Mouse (Mus musculus): ENCODE results near the gene Hdgfl3.
"Not testable (repeated sequence)": the region's sequence is repeated elsewhere in the genome, so short reads cannot be mapped to it uniquely, and the experiment has no call there.

The Hdgfl3 gene

DNA sequence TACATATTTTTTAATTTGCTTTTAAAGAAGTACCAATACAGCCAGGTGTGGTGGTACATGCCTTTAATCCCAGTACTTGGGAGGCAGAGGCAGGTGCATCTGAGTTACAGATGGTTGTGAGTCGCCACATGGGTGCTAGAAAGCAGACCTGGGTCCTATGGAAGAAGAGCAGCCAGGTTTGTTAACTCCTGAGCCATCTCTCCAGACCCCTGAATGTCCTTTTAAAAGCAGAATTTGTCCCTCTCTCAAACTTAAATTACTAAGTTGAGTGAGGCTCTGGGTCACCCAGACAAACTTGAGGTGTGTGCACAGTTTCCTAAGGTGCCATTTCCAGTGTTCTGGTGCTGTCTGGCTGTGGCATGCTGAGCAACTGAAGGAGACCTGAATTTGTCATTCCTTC lies 78.6 kb downstream of the Hdgfl3 start, which contains the start of gene Gm10160:
Gm10160 (minus strand) TSS at position 101 of the 400 bp plus-strand sequence.
- no peak for DNase-seq (ENCODE audit: low read depth, low spot score)

DNA sequence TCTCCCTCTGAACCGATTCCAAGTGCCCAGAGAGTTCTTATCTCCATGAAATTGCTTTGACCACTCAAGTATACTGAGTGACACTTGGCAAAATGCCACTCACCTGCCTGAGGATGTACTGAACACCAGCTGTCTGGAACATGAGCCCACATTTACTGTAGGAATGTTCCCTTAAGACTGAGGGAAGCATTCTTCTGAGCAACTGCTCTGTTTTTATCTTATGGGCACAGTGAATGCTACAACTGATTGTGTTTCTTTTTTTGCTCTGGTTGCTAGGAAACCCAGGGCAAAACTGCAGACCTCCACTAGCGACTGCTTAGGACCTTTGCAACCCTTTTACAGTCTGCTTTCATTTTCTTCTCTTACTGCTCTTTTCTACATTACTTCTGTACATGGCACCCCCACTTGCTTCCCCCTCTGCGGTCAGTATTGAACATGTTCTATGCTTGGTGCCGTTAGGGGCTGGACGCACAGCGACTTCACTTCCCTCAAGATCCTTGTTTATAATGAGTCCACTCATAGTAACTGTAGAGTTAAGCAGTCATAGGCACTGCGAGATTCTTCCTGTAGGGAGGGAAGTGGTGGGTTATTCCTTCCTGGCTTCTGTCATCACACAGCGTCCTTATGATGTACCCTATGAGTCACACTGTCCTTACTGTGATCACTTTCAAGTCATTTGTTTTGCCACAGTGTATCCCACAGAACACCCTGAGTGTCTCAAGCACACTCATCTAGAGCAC lies 79.5 kb downstream of the Hdgfl3 start:
- DNase-seq (ENCODE audit: low read depth, low spot score) = no peak

DNA sequence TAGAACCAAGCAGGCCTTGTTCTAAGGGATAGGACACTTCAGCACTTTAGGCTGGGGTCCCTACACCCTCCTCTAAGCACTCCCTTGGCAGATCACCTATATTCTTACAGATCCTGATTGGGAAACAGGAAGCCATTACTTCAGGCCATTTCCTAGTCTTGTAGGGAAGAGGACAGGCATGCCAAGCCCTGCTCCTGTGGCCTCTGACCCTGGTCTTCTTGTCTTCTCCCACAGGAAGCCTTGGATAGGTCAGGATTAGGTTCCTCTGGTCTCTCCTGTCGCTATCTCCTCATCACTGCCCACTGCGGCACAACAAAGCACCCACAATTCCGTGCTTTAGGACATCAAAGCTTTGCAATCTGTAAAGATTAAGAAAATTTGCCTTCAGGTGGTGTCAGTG lies 82.6 kb downstream of the Hdgfl3 start:
- no peak for DNase-seq (ENCODE audit: low read depth, low spot score)

DNA sequence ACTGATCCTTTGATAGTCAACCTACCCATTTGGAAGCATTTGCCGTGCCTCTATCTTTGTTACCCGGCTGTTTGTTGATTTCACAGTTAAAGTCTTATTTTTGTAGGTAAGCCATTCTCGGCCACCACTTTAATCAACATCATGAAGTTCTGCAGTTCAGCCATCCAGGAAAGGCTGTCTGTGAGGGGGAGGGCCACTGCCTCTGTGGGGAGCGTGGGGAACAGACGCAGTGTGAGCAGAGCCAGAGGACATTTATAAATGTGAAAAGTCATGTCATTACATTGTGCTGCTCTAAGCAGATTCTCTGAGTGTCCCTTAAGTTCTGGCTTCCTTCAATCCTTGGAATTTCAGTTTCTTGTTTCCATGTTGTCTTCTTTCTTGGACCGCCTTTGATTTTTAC lies 84.1 kb downstream of the Hdgfl3 start:
- no peak for DNase-seq (ENCODE audit: low read depth, low spot score)

DNA sequence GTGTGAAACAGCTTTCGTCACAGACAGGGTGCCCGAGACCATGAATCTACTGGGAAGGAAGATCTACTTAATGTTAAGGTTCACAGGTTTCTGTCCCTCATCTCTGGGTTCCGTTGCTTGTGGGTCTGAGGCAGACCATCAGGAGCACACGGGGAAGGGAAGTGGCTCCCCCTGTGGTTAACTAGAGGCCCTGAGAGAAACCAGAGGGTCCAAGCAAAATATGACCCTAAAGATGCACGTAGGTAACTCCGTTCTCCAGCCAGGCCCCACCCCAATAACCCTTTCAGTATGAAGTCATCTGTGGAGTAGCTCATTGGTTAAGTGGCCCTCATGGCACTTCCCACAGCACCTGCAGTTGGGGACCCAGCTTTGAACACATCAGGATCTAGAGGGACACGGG lies 84.6 kb downstream of the Hdgfl3 start:
- DNase-seq (ENCODE audit: low read depth, low spot score) = peak; percentile 15

DNA sequence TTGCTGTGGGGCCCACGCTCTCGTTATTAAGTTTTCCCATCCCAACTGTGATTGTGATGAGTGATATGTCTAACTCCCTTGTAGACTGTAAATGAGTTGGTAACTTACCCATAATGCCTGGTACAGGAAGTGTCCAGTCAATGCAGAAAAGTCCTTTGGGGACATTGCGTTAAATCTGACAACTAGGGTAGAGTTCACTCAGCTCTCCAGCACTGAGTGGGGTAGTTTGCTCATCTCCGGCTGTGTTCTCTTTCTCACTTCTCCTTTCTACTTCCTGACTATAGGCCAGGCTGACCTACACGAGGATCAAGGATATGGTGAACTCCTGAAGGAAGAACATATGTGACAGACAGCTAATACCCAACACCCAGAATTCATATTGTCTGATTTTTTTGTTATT lies 85.1 kb downstream of the Hdgfl3 start:
- no peak for DNase-seq (ENCODE audit: low read depth, low spot score)

DNA sequence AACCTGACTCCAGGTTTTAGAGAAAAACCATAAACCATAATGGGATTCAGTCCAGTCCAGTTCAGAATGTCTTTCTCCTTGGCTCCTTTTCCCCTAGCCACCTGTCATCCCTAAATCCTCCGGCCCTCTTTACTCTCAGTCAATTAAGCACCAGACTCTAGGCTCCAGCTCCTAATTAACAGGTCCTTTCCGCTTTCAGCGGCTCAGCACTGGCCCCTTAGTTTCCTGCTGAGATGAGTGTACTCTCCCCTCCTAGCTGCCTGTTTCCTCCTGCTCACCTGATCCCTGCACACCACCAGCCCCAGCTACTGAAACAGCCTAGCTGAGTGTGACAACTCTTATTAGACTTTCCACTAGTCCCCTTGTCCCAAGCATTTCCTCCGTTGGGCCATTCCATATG lies 86.5 kb downstream of the Hdgfl3 start:
- no peak for DNase-seq (ENCODE audit: low read depth, low spot score)

DNA sequence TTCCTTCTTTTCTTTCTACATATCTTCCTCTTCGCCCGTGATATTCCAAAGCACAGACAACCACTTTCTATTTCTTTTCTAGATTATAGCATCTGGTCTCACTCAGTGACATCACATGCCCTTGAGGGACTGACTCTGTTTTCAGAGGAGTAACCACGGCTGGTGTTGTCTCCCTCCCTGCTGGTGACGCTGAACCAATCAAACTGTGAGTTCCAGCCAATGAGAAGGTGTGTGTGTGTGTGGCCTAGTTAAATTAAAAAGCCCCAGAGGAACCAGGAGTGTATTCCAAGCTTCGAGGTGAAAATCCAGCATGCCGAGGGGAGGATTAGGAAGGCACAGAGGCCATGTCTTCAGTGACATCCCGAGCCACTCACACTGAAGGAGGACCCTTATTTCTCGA lies 87.3 kb downstream of the Hdgfl3 start:
- no peak for DNase-seq (ENCODE audit: low read depth, low spot score)

DNA sequence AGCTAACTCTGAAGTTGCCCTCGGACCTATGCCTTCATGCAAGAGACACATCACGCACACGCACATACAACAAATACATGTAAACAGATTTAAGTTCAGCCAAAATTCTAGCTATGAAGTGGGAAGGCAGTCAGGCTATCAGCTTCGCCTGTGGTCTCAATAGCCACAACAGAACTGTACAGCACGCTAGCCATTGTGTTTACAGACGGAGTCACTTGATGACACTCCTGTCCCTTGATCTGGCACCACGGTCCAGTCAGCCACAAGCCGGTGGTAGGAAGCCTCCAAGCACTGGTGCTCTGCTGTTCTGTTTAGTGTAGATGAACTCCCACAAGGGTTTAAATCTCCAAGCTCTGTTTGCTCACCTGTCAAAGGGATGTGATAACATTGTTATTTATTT lies 88.3 kb downstream of the Hdgfl3 start:
- no peak for DNase-seq (ENCODE audit: low read depth, low spot score)

DNA sequence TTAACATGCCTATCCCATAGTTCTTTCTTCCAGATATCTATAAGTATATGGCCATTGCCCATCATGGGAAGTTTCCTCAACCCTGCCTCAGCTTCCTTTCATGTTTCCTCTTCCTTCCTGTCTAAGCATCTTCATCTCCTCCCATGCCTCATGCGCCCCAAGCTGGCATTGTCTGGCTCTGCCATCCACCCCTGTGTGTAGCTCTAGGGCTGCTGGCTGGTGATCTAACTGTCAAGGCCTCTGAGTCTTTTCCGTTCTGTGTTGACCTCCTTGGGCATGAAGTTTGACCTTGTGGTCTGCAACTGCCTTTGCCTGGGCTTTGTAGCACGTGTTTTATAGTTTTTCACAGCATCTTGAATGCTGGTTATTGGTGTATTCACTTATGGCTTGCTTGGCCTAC lies 89.0 kb downstream of the Hdgfl3 start:
- no peak for DNase-seq (ENCODE audit: low read depth, low spot score)

DNA sequence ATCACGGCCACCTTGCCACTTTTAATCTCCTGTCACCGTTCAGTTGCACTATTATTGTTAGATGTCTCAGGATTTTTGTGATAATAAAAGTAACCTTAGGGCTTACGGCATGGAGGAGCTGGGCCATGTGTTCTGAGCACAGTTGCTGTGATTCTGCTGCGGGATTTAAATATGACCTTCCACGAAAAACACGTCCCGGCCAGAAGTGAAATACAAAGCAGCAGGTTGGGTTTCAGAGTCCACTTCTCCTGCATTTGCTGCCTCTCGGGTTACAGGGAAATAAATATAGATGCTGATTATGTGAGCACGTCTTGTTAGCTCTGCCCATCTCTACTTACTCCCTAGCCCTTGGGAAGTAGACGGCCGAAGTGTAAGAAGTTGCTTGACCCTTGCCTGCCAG lies 89.5 kb downstream of the Hdgfl3 start:
- no peak for DNase-seq (ENCODE audit: low read depth, low spot score)

DNA sequence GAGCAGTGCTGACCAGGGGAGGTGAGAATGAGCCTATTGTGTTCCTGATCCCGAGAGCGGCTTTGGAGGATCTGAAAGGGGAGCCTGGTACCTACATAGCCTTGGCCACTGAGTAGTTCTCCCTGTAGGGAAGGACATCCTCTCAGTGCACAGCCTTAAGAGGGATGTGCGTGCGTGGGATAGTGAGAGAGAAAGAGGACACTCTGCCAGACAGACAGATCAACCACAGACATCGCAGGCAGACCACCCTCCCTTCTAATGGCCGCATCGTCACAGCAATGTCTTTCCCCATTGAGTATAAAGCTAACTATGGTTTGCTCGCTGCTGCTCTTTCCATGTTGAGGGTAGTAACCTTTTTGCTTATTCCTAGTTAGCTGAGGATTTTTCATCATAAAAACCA lies 90.4 kb downstream of the Hdgfl3 start:
- no peak for DNase-seq (ENCODE audit: low read depth, low spot score)

DNA sequence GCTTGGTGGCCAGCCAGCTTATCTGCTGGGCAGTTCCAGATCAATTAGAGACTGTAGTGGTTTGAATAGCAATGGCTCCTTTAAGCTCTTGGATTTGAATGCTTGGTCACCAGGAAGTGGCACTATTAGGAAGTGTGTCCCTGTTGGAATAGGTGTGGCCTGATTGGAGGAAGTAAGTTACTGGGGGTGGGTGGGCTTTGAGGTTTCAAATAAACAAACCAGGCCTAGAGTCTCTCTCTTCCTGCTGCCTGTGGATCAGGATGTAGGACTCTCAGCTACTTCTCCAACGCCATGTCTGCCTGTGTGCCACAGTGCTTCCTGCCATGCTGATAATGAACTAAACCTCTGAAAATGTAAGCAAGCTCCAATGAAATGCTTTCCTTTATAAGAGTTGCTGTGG lies 91.3 kb downstream of the Hdgfl3 start:
- no peak for DNase-seq (ENCODE audit: low read depth, low spot score)

DNA sequence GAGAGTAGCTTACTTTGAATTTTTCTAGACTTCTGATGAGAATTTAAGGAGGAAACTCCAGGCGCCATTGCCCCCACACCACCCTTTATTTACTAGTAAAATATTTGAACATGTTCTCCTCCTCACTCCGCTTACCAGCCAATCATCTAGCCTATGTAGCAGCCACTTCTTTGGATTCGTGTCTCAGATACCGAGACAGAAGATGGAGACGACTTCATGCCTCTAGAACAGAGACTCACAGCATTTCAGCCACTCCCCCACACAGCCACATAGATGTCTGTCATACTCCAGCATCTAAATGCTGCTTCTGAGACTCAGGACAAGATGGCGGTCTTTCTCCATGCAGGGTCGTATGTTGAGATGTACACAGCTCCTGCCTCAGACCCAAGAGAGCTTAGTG lies 92.1 kb downstream of the Hdgfl3 start:
- DNase-seq (ENCODE audit: low read depth, low spot score) = no peak

DNA sequence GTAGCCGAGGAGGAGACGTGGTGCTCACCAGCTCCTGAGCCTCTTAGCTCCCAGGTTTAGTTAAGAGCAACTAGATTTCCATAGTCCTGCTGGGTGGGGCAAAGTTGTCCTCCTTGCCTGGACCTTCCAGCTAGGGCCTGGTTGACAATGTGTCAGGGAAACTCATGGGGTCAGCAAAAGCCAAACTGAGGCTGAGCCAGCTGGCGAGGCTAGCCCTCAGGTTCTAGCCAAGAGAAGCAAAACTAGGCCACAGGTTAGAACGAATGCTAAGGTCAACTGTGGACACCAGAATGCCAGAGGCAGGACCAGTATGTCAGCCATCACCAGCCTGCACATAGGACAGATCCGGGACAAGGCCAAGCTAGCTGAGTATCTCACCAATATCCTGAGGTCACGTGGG lies 92.8 kb downstream of the Hdgfl3 start:
- DNase-seq (ENCODE audit: low read depth, low spot score) = no peak

DNA sequence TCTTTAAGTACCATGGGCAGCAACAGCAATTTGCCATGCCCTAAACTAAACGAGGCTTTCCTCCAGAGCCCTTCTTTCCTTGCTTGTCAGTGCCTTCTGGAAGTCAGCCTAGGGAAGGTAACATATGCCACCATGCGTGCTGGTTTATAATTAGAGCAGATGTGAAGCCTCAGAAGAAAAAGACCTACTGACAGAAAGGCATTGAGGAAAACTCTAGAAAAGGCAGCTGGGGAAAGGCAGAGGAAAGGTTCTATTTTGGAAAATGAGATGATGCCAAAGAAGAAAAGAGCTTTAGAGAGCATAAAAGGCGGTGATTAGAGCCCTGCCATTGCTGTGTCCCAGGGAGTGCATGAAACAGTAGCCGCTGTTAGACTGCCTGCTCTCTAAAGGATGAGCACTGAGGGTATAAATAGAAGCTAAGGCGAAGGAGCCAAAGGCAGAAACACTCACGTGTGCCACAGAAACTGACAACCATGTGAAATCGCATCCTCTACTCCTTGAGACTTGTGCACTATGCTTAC lies 93.6 kb downstream of the Hdgfl3 start:
- DNase-seq (ENCODE audit: low read depth, low spot score) = no peak

DNA sequence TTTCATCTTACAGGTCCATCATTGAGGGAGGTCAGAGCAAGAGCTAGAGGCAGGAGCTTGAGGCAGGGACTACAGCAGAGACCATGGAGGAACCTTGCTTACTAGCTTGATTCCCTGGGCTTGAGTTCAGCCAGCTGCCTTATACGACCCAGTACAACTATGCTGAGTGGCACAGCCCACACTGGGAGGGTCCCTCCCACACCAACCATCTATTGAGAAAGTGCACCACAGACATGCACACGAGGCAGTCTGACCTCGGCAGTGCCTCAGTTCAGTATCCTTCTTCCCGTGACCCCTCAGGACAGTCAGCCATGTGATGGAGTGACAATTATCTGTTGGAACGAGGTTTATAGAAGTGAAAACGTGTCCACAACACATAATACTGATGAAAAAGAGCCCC lies 94.5 kb downstream of the Hdgfl3 start:
- DNase-seq (ENCODE audit: low read depth, low spot score) = no peak

DNA sequence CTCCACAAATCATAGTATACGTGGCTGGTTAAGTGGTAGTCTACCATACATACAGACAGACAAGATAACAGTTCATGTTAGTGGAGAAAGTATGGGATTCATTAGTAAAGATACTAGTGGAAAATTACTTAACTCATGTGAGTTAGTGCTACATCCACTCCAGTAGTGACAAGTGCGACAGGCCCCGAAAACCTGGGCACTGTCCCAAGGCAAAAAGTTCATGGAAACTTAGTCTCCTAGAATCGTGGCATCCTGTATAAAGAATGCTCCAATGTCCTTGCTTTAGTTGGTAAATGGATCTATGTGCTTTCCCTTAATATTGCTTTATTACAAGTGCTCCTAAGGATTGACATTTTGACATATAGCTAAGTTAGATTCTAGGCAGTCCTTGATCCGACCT lies 96.5 kb downstream of the Hdgfl3 start:
- DNase-seq (ENCODE audit: low read depth, low spot score) = not testable (repeated sequence)

DNA sequence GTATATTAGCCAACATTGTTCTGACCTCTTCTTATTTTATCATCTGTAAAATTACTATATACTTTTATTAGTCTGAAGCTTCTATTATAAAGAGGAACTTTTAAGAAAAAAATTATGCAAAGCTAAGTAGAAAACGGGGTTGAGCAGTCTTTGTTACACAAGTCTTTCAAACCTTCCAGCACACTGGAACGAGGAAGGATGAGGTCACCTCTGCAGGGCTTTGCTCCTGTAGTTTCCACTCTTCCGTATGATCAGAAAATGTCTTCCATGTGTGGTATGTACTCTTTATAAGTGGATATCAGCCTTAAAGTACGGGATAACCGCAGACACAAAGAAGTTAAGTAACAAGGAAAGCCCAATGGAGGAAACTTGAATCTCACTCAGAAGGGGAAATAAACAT lies 98.8 kb downstream of the Hdgfl3 start:
- DNase-seq (ENCODE audit: low read depth, low spot score) = no peak

DNA sequence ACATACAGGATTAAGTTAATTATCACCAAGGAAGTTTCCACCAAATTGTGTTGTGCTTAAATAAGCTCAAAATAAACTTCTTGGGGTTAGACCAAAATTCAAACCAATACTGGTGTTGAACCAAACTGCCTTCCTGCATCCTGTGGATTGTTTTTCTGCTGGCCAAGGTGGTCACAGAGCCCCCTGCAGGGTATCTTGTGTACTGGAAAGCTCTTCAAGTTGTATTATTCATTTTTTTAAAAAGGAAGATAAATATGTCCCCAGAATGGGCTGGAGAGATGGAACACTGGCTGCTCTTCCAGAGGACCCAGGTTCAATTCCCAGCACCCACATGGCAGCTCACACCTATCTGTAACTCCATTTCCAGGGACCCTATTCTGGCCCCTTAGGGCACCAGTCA lies 99.4 kb downstream of the Hdgfl3 start:
- no peak for DNase-seq (ENCODE audit: low read depth, low spot score)

All from R1 (cell line).